Mouse (Mus musculus) intestine, postnatal 0 days (tissue): ENCODE data around the gene Nrxn3. TPM values are rescaled to one million over a fixed set of nuclear protein-coding genes. Genes with fewer than 3 reads are reported as not detected.
A peak's percentile ranks its signal among the peaks of the same experiment; 100 is the strongest.

Experiments
- ATAC-seq: fragments of 200-750 bp; cut with Nextera tagmentation; 2 replicates; pipeline ENCODE4 v1.8.0; 2017; ENCODE audit warnings: mild to moderate bottlenecking, moderate TSS enrichment, moderate library complexity
- H3K27ac ChIP-seq: fragments of 300-500 bp; sonication (generic); 2 replicates; pipeline ENCODE4 v1.5.1; 2014; ENCODE audit warnings: mild to moderate bottlenecking, low read depth, low read length, moderate library complexity
- H3K27me3 ChIP-seq: fragments of 300-500 bp; sonication (generic); replicated peaks from 2 replicates; pipeline ENCODE4 v1.6.1; 2014; ENCODE audit warnings: low read length, mixed read lengths; ENCODE audit not compliant: control insufficient read depth, insufficient read depth
- H3K36me3 ChIP-seq: fragments of 300-500 bp; sonication (generic); 2 replicates; pipeline ENCODE4 v1.6.1; 2014; ENCODE audit warnings: mild to moderate bottlenecking, moderate library complexity; ENCODE audit not compliant: control insufficient read depth, insufficient read depth
- H3K4me1 ChIP-seq: fragments of 300-500 bp; sonication (generic); replicated peaks from 2 replicates; pipeline ENCODE4 v1.6.1; 2014; ENCODE audit warnings: antibody characterized with exemption, low read length, mixed read lengths; ENCODE audit not compliant: control insufficient read depth, insufficient read depth
- H3K4me2 ChIP-seq: fragments of 300-500 bp; sonication (generic); replicated peaks from 2 replicates; pipeline ENCODE4 v1.6.1; 2014; ENCODE audit warnings: low read depth, mild to moderate bottlenecking, moderate library complexity
- H3K4me3 ChIP-seq: fragments of 300-500 bp; sonication (generic); 2 replicates; pipeline ENCODE4 v1.5.1; 2014; ENCODE audit warnings: low read depth, low read length
- H3K9ac ChIP-seq: fragments of 300-500 bp; sonication (generic); 2 replicates; pipeline ENCODE4 v1.6.1; 2014; ENCODE audit warnings: mild to moderate bottlenecking, low read depth, low read length
- H3K9me3 ChIP-seq: fragments of 300-500 bp; sonication (generic); 2 replicates; pipeline ENCODE4 v1.6.1; 2016; ENCODE audit warnings: mixed run types; ENCODE audit not compliant: control insufficient read depth
- CTCF ChIP-seq: sonication (generic); IDR thresholded peaks from 2 replicates; pipeline ENCODE4 v1.5.1; 2016; ENCODE audit warnings: low read depth, mild to moderate bottlenecking, control low read depth, antibody characterized with exemption, moderate library complexity
- WGBS: fragments of 180-500 bp; shearing (Covaris S2); extraction: QIAGEN DNeasy Blood & Tissue Kit; methylation state at CpG from one replicate; pipeline ENCODE4 v1.1.7; 2014; 5-methylcytosine and 5-hydroxymethylcytosine counted together
- polyA plus RNA-seq: library from polyadenylated mRNA; unstranded; fragments of >200 nt; fragmentation: Nextera tagmentation; extraction: Ambion mirVana; gene quantifications from 2 replicates; pipeline ENCODE4 v1.2.1, GENCODE M21; 2015

Gene Nrxn3
- polyA plus RNA-seq, 1 experiment from 2014 or later = 0.47 TPM

DNA sequence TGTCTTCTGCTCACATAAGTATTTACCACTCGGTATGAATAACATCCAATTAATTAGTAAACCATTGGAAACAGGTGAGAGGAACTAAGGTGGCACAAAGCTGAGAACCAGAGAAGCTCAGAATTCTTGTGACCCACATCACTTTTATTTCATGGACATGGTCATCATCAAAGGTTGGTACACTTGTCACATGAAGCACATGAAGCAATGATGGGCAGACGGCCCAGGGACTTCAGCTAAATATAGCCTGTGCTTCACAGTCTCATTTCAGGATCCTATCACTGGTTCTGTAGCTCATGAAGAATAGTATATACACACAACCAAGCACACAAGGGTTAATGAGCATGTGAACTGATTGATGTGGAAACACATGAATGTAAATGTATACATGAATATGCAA lies 747.5 kb downstream of the Nrxn3 start:
- H3K9ac ChIP-seq = no peak overlapping the region
- H3K36me3 ChIP-seq = no peaks in the 10 kb centered on the region
- H3K9me3 ChIP-seq = no peaks in the 10 kb centered on the region
- H3K4me2 ChIP-seq = no peak overlapping the region
- WGBS = 65% methylated on average over 2 of the region's 2 CpGs
- no peaks in the 10 kb centered on the region for H3K27me3 ChIP-seq
- no peaks in the 10 kb centered on the region for H3K4me1 ChIP-seq
- no peak for ATAC-seq
- no peak overlapping the region for H3K27ac ChIP-seq
- TF ChIP-seq CTCF = no peak
- no peak overlapping the region for H3K4me3 ChIP-seq

DNA sequence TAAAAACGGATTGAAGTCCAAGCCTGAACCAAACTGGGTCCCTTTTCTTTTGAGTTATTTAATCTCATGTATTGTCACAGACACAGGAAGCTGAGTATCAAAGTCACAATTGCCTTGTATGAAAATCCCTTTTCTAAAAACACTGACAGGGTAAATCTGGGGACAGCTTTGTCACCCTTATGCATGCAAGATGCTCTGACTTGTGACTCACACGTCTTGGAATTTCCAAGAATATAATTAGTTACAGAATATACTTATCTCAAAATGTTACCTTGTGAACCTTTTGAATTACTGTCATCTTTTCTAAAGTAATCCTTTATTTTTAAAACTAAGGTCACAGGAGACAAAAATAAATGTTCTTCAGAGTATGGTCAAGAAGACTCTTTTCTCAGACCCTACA lies 748.6 kb downstream of the Nrxn3 start:
- Histone ChIP-seq H3K9me3 (no peaks in the 10 kb centered on the region), H3K27ac (no peak overlapping the region), H3K4me2 (no peak overlapping the region), H3K4me3 (no peak overlapping the region), H3K4me1 (no peaks in the 10 kb centered on the region), H3K36me3 (no peaks in the 10 kb centered on the region), H3K27me3 (no peaks in the 10 kb centered on the region), H3K9ac (no peak overlapping the region)
- 49% methylated on average over 2 of the region's 2 CpGs for WGBS
- ATAC-seq = no peak
- TF ChIP-seq CTCF = no peak

DNA sequence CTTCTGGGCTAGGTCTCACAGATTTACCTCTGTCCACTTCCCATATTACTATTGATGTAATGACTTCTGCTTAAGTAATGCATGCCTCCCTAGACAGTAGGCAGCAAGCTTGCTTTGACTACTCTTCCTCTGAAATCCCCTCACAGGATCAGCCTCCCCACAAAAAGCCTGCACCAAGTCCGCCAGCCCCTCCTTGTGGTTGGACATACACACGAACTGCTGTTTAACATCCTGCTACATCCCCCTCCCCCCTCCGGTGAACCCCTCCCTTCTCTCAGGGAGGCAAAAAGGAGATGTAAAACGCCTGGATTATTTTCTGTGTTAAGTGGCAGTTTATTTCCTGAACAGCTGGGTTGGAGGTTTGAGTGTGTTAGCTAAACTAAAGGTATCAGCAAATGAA lies 749.2 kb downstream of the Nrxn3 start:
- WGBS = 41% methylated on average over 4 of the region's 4 CpGs
- TF ChIP-seq CTCF = no peak

DNA sequence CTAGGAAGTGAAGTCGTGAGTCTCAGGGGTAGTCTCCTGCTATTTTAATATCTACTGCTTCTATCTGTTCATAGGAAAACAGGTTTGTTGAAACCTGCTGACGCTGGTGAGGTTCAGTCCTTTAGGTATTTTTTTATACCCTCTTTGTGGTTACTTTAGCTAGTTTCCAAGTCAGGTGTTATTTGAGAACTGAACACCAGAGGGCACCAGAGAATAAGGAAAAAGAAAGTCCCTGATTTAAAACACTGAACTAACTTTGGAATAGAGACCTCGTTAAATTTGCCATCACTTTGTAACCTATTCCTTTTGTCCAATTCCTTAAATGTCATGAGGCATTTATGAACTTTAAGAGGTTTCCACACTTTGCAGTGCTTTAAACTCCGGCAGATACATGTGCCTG lies 756.4 kb downstream of the Nrxn3 start:
- no peaks in the 10 kb centered on the region for H3K9me3 ChIP-seq
- peak; percentile 73 for TF ChIP-seq CTCF
- no peak overlapping the region for H3K9ac ChIP-seq
- no peak overlapping the region for H3K27ac ChIP-seq
- no peak for ATAC-seq
- no peak overlapping the region for H3K4me3 ChIP-seq
- H3K36me3 ChIP-seq = no peaks in the 10 kb centered on the region
- 19% methylated on average over 4 of the region's 4 CpGs for WGBS
- H3K4me2 ChIP-seq = no peak overlapping the region
- no peaks in the 10 kb centered on the region for H3K27me3 ChIP-seq
- H3K4me1 ChIP-seq = no peaks in the 10 kb centered on the region

More for the DNA sequence above, 749.2 kb downstream of the Nrxn3 start:
- Histone ChIP-seq H3K4me1 (no peaks in the 10 kb centered on the region), H3K4me3 (no peak overlapping the region), H3K9me3 (no peaks in the 10 kb centered on the region), H3K4me2 (no peak overlapping the region), H3K27me3 (no peaks in the 10 kb centered on the region), H3K36me3 (no peaks in the 10 kb centered on the region), H3K27ac (no peak overlapping the region), H3K9ac (no peak overlapping the region)
- ATAC-seq = no peak

DNA sequence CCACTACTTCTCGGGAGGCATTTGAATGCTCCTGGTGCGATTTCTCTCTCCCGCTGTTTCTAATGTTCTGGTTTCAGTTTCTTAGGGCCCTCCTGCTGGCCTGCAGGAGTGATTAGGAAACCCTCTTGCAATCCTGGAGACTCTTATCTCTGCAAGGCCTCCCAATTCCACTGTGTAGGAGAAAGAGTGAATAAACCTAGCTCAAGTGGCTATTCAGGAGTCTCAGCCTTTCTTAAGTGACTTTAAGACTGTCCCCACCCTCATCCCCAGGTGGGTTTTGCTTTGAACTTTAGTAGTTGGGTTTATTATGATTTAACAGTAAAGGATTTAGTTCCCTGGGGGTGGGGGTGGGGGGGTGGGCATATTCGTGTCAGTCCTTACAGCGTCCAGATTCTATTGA lies 759.5 kb downstream of the Nrxn3 start:
- TF ChIP-seq CTCF = no peak
- Histone ChIP-seq H3K36me3 (no peaks in the 10 kb centered on the region), H3K27me3 (no peaks in the 10 kb centered on the region), H3K4me2 (no peak overlapping the region), H3K4me3 (no peak overlapping the region), H3K4me1 (no peaks in the 10 kb centered on the region), H3K27ac (no peak overlapping the region), H3K9me3 (no peaks in the 10 kb centered on the region), H3K9ac (no peak overlapping the region)
- 44% methylated on average over 5 of the region's 5 CpGs for WGBS
- no peak for ATAC-seq

DNA sequence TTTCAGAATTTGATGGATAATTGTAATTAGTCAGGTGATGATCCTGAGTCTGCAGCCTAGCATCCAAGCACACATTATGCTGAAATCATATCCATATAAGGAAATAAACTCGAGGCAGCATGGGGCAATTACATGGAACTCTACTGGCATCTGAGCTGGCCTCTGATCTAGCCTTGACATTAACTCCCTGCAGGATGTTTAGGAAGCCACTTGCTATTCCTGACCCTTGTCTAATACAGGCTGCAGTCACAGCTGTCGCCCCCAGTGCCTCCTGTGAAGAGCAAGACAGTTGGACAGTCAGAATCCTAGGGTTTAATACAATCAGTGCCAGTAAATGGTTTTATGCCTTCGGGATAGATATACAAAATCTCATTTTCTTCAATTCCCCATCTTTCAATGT lies 781.4 kb downstream of the Nrxn3 start:
- WGBS = 55% methylated on average over 3 of the region's 3 CpGs
- TF ChIP-seq CTCF = no peak
- no peak for ATAC-seq
- no peaks in the 10 kb centered on the region for H3K4me1 ChIP-seq
- H3K9ac ChIP-seq = no peak overlapping the region
- no peak overlapping the region for H3K4me2 ChIP-seq
- H3K4me3 ChIP-seq = no peak overlapping the region
- no peaks in the 10 kb centered on the region for H3K27me3 ChIP-seq
- no peak overlapping the region for H3K27ac ChIP-seq
- no peaks in the 10 kb centered on the region for H3K36me3 ChIP-seq
- H3K9me3 ChIP-seq = no peaks in the 10 kb centered on the region

DNA sequence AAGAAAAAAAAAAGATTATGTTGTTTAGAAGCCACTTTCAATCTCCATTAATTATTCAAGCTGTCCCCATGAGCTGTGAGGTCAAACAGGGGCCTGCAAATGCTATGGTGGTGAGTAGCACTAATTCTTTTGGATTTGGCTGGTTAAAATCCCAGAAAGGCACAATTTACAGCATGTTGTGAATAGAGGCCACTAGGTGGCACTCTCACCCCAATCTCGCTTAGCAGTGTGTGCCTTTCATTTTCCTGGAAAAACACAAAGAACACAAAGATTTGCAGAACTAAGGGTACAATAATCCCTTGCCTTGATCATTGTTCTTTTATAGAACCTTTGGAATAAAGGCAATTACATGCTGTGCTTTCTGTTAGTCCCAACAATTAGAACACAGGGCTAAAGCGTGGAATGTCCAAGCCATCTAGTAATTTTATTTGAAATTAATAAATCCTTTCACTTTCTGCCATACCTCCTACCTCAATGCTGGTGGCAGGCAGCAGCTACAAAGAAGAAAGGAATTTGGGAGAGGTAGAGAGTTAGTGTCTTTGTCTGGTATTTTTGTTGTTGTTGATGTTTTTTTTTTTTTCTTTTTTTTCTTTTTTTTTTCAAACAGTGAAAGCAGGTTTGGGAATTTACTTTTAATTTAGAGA lies 782.6 kb downstream of the Nrxn3 start:
- no peaks in the 10 kb centered on the region for H3K27me3 ChIP-seq
- H3K36me3 ChIP-seq = no peaks in the 10 kb centered on the region
- peak; percentile 86 for TF ChIP-seq CTCF
- H3K4me2 ChIP-seq = no peak overlapping the region
- no peak for ATAC-seq
- H3K4me1 ChIP-seq = no peaks in the 10 kb centered on the region
- 38% methylated on average over 2 of the region's 2 CpGs for WGBS
- H3K9me3 ChIP-seq = no peaks in the 10 kb centered on the region
- H3K4me3 ChIP-seq = no peak overlapping the region
- no peak overlapping the region for H3K27ac ChIP-seq
- no peak overlapping the region for H3K9ac ChIP-seq
